Mouse (Mus musculus) forebrain, embryonic 12.5 days (tissue): ENCODE data around the gene Spag9. TPM values are rescaled to one million over a fixed set of nuclear protein-coding genes. Genes with fewer than 3 reads are reported as not detected.

Experiments used
- ATAC-seq: fragments of 200-750 bp; cut with Nextera tagmentation; 2 replicates; pipeline ENCODE4 v1.8.0; 2017; ENCODE audit warnings: moderate TSS enrichment; ENCODE audit not compliant: low FRiP score
- H3K27ac ChIP-seq: fragments of 300-500 bp; sonication (generic); 2 replicates; pipeline ENCODE4 v1.5.1; 2016; ENCODE audit warnings: mild to moderate bottlenecking
- H3K27me3 ChIP-seq: fragments of 300-500 bp; sonication (generic); 2 replicates; pipeline ENCODE4 v1.6.1; 2016; ENCODE audit warnings: mild to moderate bottlenecking
- H3K36me3 ChIP-seq: fragments of 300-500 bp; sonication (generic); replicated peaks from 2 replicates; pipeline ENCODE4 v1.6.1; 2016; ENCODE audit warnings: mild to moderate bottlenecking
- H3K4me1 ChIP-seq: fragments of 300-500 bp; sonication (generic); 2 replicates; pipeline ENCODE4 v1.6.1; 2016
- H3K4me2 ChIP-seq: fragments of 300-500 bp; sonication (generic); 2 replicates; pipeline ENCODE4 v1.6.1; 2016; ENCODE audit warnings: mild to moderate bottlenecking, moderate library complexity
- H3K4me3 ChIP-seq: fragments of 300-500 bp; sonication (generic); replicated peaks from 2 replicates; pipeline ENCODE4 v1.5.1; 2016; ENCODE audit warnings: mild to moderate bottlenecking
- H3K9ac ChIP-seq: fragments of 300-500 bp; sonication (generic); 2 replicates; pipeline ENCODE4 v1.6.1; 2016; ENCODE audit warnings: mild to moderate bottlenecking
- H3K9me3 ChIP-seq: fragments of 300-500 bp; sonication (generic); 2 replicates; pipeline ENCODE4 v1.6.1; 2016
- WGBS: fragments of 180-500 bp; shearing (Covaris S2); methylation state at CpG from one replicate; pipeline ENCODE4 v1.1.7; 2016; 5-methylcytosine and 5-hydroxymethylcytosine counted together
- polyA plus RNA-seq: library from polyadenylated mRNA; unstranded; fragments of >200 nt; fragmentation: Nextera tagmentation; extraction: Ambion mirVana; gene quantifications from 2 replicates; pipeline ENCODE4 v1.2.1, GENCODE M21; 2016

Spag9 gene
- polyA plus RNA-seq, 1 experiment from 2014 or later = 124 TPM

- Histone ChIP-seq H3K4me1 (peaks cover 31% of the 10 kb centered on the region), H3K27me3 (peaks cover 11% of the 10 kb centered on the region), H3K36me3 (no peaks in the 10 kb centered on the region), H3K9me3 (no peaks in the 10 kb centered on the region), H3K4me2 (no peak overlapping the region), H3K27ac (no peak overlapping the region), H3K4me3 (no peak overlapping the region), H3K9ac (no peak overlapping the region)
- 88% methylated on average over 3 of the region's 3 CpGs for WGBS
- no peak for ATAC-seq
Measured at GRCm38 (mm10) chr11:94154201-94154600, 158.3 kb downstream of the Spag9 start.

- no peaks in the 10 kb centered on the region for H3K27me3 ChIP-seq
- peak overlapping the region; percentile 55; the same call in 1 of the 2 replicates for H3K9ac ChIP-seq
- H3K27ac ChIP-seq = peak overlapping the region; percentile 100
- no peak for ATAC-seq
- WGBS = 60% methylated on average over 14 of the region's 14 CpGs
- no peaks in the 10 kb centered on the region for H3K9me3 ChIP-seq
- no peak overlapping the region for H3K4me2 ChIP-seq
- H3K36me3 ChIP-seq = no peaks in the 10 kb centered on the region
- peaks cover 48% of the 10 kb centered on the region for H3K4me1 ChIP-seq
- no peak overlapping the region for H3K4me3 ChIP-seq
Measured at GRCm38 (mm10) chr11:94158521-94158920, 162.6 kb downstream of the Spag9 start.

- H3K27ac ChIP-seq = peak overlapping the region; percentile 100
- peaks cover 49% of the 10 kb centered on the region for H3K4me1 ChIP-seq
- 34% methylated on average over 14 of the region's 14 CpGs for WGBS
- no peaks in the 10 kb centered on the region for H3K27me3 ChIP-seq
- no peak overlapping the region for H3K4me3 ChIP-seq
- no peak for ATAC-seq
- H3K9me3 ChIP-seq = no peaks in the 10 kb centered on the region
- H3K4me2 ChIP-seq = peak overlapping the region; percentile 52
- H3K36me3 ChIP-seq = no peaks in the 10 kb centered on the region
- H3K9ac ChIP-seq = peak overlapping the region; percentile 55
Measured at GRCm38 (mm10) chr11:94159066-94159880, 163.4 kb downstream of the Spag9 start.

GRCm38 (mm10) chr11:94159911-94160415 is 164.1 kb downstream of the Spag9 start:
- ATAC-seq = no peak; the same call in 1 of the 2 replicates
- H3K9me3 ChIP-seq = no peaks in the 10 kb centered on the region
- peak overlapping the region; percentile 14 for H3K4me3 ChIP-seq
- H3K36me3 ChIP-seq = no peaks in the 10 kb centered on the region
- H3K9ac ChIP-seq = peak overlapping the region; percentile 55
- no peaks in the 10 kb centered on the region for H3K27me3 ChIP-seq
- peak overlapping the region; percentile 52 for H3K4me2 ChIP-seq
- 12% methylated on average over 7 of the region's 7 CpGs for WGBS
- peaks cover 49% of the 10 kb centered on the region for H3K4me1 ChIP-seq
- H3K27ac ChIP-seq = peak overlapping the region; percentile 100

- WGBS = 2% methylated on average over 23 of the region's 23 CpGs
- H3K9ac ChIP-seq = peak overlapping the region; percentile 55
- H3K9me3 ChIP-seq = no peaks in the 10 kb centered on the region
- no peaks in the 10 kb centered on the region for H3K36me3 ChIP-seq
- peak; percentile 97 for ATAC-seq
- H3K4me3 ChIP-seq = peak overlapping the region; percentile 14
- H3K27ac ChIP-seq = peak overlapping the region; percentile 100
- H3K4me1 ChIP-seq = peaks cover 49% of the 10 kb centered on the region
- peak overlapping the region; percentile 52 for H3K4me2 ChIP-seq
- no peaks in the 10 kb centered on the region for H3K27me3 ChIP-seq
Measured at GRCm38 (mm10) chr11:94160443-94161266, 164.8 kb downstream of the Spag9 start.

GRCm38 (mm10) chr11:94161267-94161646 is 165.4 kb downstream of the Spag9 start:
- no peaks in the 10 kb centered on the region for H3K27me3 ChIP-seq
- H3K4me1 ChIP-seq = peaks cover 49% of the 10 kb centered on the region
- ATAC-seq = peak; percentile 34; the same call in 1 of the 2 replicates
- H3K4me2 ChIP-seq = peak overlapping the region; percentile 52
- no peaks in the 10 kb centered on the region for H3K9me3 ChIP-seq
- H3K27ac ChIP-seq = peak overlapping the region; percentile 100
- no peaks in the 10 kb centered on the region for H3K36me3 ChIP-seq
- WGBS = 17% methylated on average over 9 of the region's 9 CpGs
- peak overlapping the region; percentile 14; the same call in 1 of the 2 replicates for H3K4me3 ChIP-seq
- peak overlapping the region; percentile 55 for H3K9ac ChIP-seq

- Histone ChIP-seq H3K36me3 (no peaks in the 10 kb centered on the region), H3K4me2 (peak overlapping the region; percentile 52; the same call in 1 of the 2 replicates), H3K9me3 (no peaks in the 10 kb centered on the region), H3K4me1 (peaks cover 49% of the 10 kb centered on the region), H3K27me3 (no peaks in the 10 kb centered on the region), H3K27ac (peak overlapping the region; percentile 100), H3K9ac (0 out of 2 replicates have a peak overlapping the region, but pooled peaks have one; percentile 55), H3K4me3 (no peak overlapping the region)
- ATAC-seq = no peak
- 91% methylated on average over 11 of the region's 11 CpGs for WGBS
Measured at GRCm38 (mm10) chr11:94161867-94162581, 166.1 kb downstream of the Spag9 start.

GRCm38 (mm10) chr11:94163005-94163767 is 167.3 kb downstream of the Spag9 start:
- Histone ChIP-seq H3K9me3 (no peaks in the 10 kb centered on the region), H3K27ac (peak overlapping the region; percentile 56), H3K4me2 (no peak overlapping the region), H3K4me1 (peaks cover 49% of the 10 kb centered on the region), H3K9ac (no peak overlapping the region; the same call in 1 of the 2 replicates), H3K4me3 (no peak overlapping the region), H3K27me3 (no peaks in the 10 kb centered on the region), H3K36me3 (no peaks in the 10 kb centered on the region)
- no peak for ATAC-seq
- 74% methylated on average over 9 of the region's 9 CpGs for WGBS

- Histone ChIP-seq H3K4me1 (peaks cover 24% of the 10 kb centered on the region), H3K36me3 (no peaks in the 10 kb centered on the region), H3K4me2 (no peak overlapping the region), H3K4me3 (no peak overlapping the region), H3K27me3 (no peaks in the 10 kb centered on the region), H3K9me3 (no peaks in the 10 kb centered on the region), H3K9ac (no peak overlapping the region), H3K27ac (no peak overlapping the region)
- WGBS = 87% methylated on average over 4 of the region's 4 CpGs
- ATAC-seq = no peak
Measured at GRCm38 (mm10) chr11:94165745-94166144, 169.9 kb downstream of the Spag9 start.

- WGBS = 59% methylated on average over 5 of the region's 5 CpGs
- H3K4me2 ChIP-seq = no peak overlapping the region
- 0 out of 2 replicates have a peak overlapping the region, but pooled peaks have one; percentile 42 for H3K27ac ChIP-seq
- H3K27me3 ChIP-seq = no peaks in the 10 kb centered on the region
- ATAC-seq = no peak
- no peak overlapping the region for H3K4me3 ChIP-seq
- H3K36me3 ChIP-seq = no peaks in the 10 kb centered on the region
- no peak overlapping the region for H3K9ac ChIP-seq
- H3K9me3 ChIP-seq = no peaks in the 10 kb centered on the region
- peaks cover 4% of the 10 kb centered on the region for H3K4me1 ChIP-seq
Measured at GRCm38 (mm10) chr11:94168238-94168637, 172.3 kb downstream of the Spag9 start.

GRCm38 (mm10) chr11:94169596-94169995 is 173.7 kb downstream of the Spag9 start:
- Histone ChIP-seq H3K9ac (no peak overlapping the region), H3K9me3 (no peaks in the 10 kb centered on the region), H3K4me1 (no peaks in the 10 kb centered on the region; the same call in 1 of the 2 replicates), H3K36me3 (no peaks in the 10 kb centered on the region), H3K27me3 (no peaks in the 10 kb centered on the region), H3K4me2 (no peak overlapping the region), H3K27ac (no peak overlapping the region), H3K4me3 (no peak overlapping the region)
- WGBS = 79% methylated on average over 5 of the region's 5 CpGs
- no peak for ATAC-seq
